Mouse (Mus musculus) liver, embryonic 11.5 days (tissue): ENCODE measurements at regions not wholly inside any gene's neighbourhood (a gene's known extent, or its start where the extent isn't known, plus 50 kb on each side); places are given as distances from the start of the nearest gene placed in this dataset.
"Not testable (repeated sequence)": the region's sequence is repeated elsewhere in the genome, so short reads cannot be mapped to it uniquely, and the experiment has no call there.

Experiments used
- ATAC-seq: fragments of 200-750 bp; cut with Nextera tagmentation; replicated peaks from 2 replicates; pipeline ENCODE4 v1.8.0; 2017; ENCODE audit warnings: moderate number of reproducible peaks, mild to moderate bottlenecking, moderate TSS enrichment, moderate library complexity; ENCODE audit not compliant: low FRiP score
- DNase-seq: peaks from one replicate; pipeline ENCODE4 v3.0.0-alpha.2; 2017; ENCODE audit warnings: low spot score
- H3K27ac ChIP-seq: fragments of 300-500 bp; sonication (generic); 2 replicates; pipeline ENCODE4 v1.5.1; 2014; ENCODE audit warnings: mild to moderate bottlenecking, low read depth, low read length, control low read depth
- H3K27me3 ChIP-seq: fragments of 300-500 bp; sonication (generic); replicated peaks from 2 replicates; pipeline ENCODE4 v1.6.1; 2014; ENCODE audit warnings: low read length, mixed read lengths; ENCODE audit not compliant: control insufficient read depth, insufficient read depth
- H3K36me3 ChIP-seq: fragments of 300-500 bp; sonication (generic); 2 replicates; pipeline ENCODE4 v1.6.1; 2014; ENCODE audit warnings: mild to moderate bottlenecking, low read length, moderate library complexity, mixed read lengths; ENCODE audit not compliant: control insufficient read depth, insufficient read depth
- H3K4me1 ChIP-seq: fragments of 300-500 bp; sonication (generic); replicated peaks from 2 replicates; pipeline ENCODE4 v1.6.1; 2014; ENCODE audit warnings: low read length, mixed read lengths; ENCODE audit not compliant: control insufficient read depth, insufficient read depth
- H3K4me2 ChIP-seq: fragments of 300-500 bp; sonication (generic); 2 replicates; pipeline ENCODE4 v1.6.1; 2014; ENCODE audit warnings: mild to moderate bottlenecking, control low read depth, moderate library complexity
- H3K4me3 ChIP-seq: fragments of 300-500 bp; sonication (generic); 2 replicates; pipeline ENCODE4 v1.5.1; 2014; ENCODE audit warnings: low read depth, low read length, control low read depth
- H3K9ac ChIP-seq: fragments of 300-500 bp; sonication (generic); 2 replicates; pipeline ENCODE4 v1.6.1; 2014; ENCODE audit warnings: low read depth, low read length, control low read depth
- H3K9me3 ChIP-seq: fragments of 300-500 bp; sonication (generic); 2 replicates; pipeline ENCODE4 v1.6.1; 2016; ENCODE audit warnings: low read length, inconsistent platforms, mixed read lengths; ENCODE audit not compliant: control insufficient read depth
- WGBS: fragments of 180-500 bp; shearing (Covaris S2); extraction: QIAGEN DNeasy Blood & Tissue Kit; methylation state at CpG from one replicate; pipeline ENCODE4 v1.1.7; 2014; 5-methylcytosine and 5-hydroxymethylcytosine counted together

GRCm38 (mm10) chrX:24169992-24170391 lies 211.3 kb upstream of the Gm4985 start:
- H3K4me2 ChIP-seq, H3K4me3 ChIP-seq, H3K9ac ChIP-seq, H3K9me3 ChIP-seq, H3K27me3 ChIP-seq, ATAC-seq, H3K27ac ChIP-seq, H3K36me3 ChIP-seq, H3K4me1 ChIP-seq: not testable (repeated sequence)
- DNase-seq: peak; percentile 7
- WGBS: 68% methylated on average over 3 of the region's 3 CpGs

- not testable (repeated sequence) for H3K27me3 ChIP-seq, H3K4me1 ChIP-seq, ATAC-seq, H3K9ac ChIP-seq, DNase-seq, H3K36me3 ChIP-seq, H3K27ac ChIP-seq, H3K4me2 ChIP-seq, H3K4me3 ChIP-seq, H3K9me3 ChIP-seq
- 61% methylated on average over 8 of the region's 9 CpGs for WGBS
These were observed 202.9 kb upstream of the Gm4985 start for GRCm38 (mm10) chrX:24161654-24162053.

GRCm38 (mm10) chrX:24153277-24153873 lies 194.6 kb upstream of the Gm4985 start:
- H3K36me3 ChIP-seq, H3K9me3 ChIP-seq, H3K4me2 ChIP-seq, ATAC-seq, H3K4me1 ChIP-seq, H3K27ac ChIP-seq, H3K9ac ChIP-seq, H3K4me3 ChIP-seq, DNase-seq, H3K27me3 ChIP-seq: not testable (repeated sequence)
- 81% methylated on average over 19 of the region's 19 CpGs for WGBS
